Mouse (Mus musculus) lung, postnatal 0 days (tissue): ENCODE measurements at regions not wholly inside any gene's neighbourhood (a gene's known extent, or its start where the extent isn't known, plus 50 kb on each side); places are given as distances from the start of the nearest gene placed in this dataset.

ENCODE experiments used
- CTCF ChIP-seq: IDR thresholded peaks from 2 replicates; pipeline ENCODE4 v1.5.1; 2016; ENCODE audit warnings: antibody characterized with exemption, mild to moderate bottlenecking
- EP300 ChIP-seq: IDR thresholded peaks from 2 replicates; pipeline ENCODE4 v1.6.1; 2016; ENCODE audit warnings: antibody characterized with exemption, mild to moderate bottlenecking, control low read depth

- TF ChIP-seq CTCF = no peak
- TF ChIP-seq EP300 = no peak
Observed at GRCm38 (mm10) chr2:117866946-117867345, 244.7 kb upstream of the Thbs1 start.
